Mouse (Mus musculus) spleen, postnatal 0 days (tissue): ENCODE data around the gene Nodal. TPM values are rescaled to one million over a fixed set of nuclear protein-coding genes. Genes with fewer than 3 reads are reported as not detected.

Experiments
- polyA plus RNA-seq: library from polyadenylated mRNA; unstranded; fragments of >200 nt; fragmentation: Nextera tagmentation; extraction: Ambion mirVana; gene quantifications from 2 replicates; pipeline ENCODE4 v1.2.1, GENCODE M21; 2015

The Nodal gene
- polyA plus RNA-seq: 0.07 TPM in 1 of 2 replicates, not detected in the other

GRCm38 (mm10) chr10:61417672-61418071 is at the start of gene Nodal:
TSS of gene Nodal (plus strand) at chr10:61417972.

DNA sequence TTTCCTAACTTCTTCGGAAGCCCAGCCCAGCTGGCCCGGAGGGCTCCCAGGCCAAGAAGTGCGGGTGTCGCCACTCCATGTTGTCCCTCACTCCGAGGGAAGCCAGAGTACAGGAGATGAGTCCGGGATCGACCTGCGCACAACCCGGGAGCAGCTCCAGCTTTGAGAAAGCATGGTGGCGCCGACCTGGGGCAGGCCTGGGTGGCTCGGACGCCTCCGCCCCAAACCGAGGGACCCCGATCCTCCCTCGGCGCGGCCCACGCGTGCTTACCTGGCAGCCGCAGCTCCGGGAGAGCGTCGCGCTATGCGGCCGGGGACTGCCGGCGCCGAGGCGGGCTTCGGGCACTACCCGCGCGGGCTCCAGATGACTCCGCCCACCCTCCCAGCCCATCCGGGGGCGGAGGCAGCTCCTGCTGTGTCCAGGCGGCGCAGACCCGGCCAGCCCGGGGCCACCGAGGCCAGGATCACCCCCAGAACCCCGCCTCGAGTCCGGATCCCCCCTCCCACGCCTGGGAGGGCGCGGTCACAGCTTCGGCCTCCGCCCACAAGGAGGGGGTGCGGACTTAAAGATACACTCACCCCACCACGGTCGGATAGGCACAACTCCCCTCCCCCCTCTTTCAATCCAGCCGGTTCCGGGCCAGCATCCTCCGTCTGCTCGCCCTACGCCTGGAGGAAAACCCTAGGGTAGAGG is 34.6 kb upstream of the Nodal start, which contains the start of gene Pald1:
Pald1 (minus strand) TSS at position 510 of the 694 bp plus-strand sequence.

GRCm38 (mm10) chr10:61452645-61453044 is 34.9 kb downstream of the Nodal start, which contains the start of gene Eif4ebp2:
TSS of gene Eif4ebp2 (minus strand) at chr10:61452661.

Other genes starting within 250 kb of the Nodal start
- not detected in 2 replicates for gene Tbata, start 246.0 kb upstream of the Nodal start, polyA plus RNA-seq
- gene Adamts14, start 144.5 kb upstream of the Nodal start, polyA plus RNA-seq: 0.63 and 0.80 TPM in 2 replicates
- gene Prf1, start 120.1 kb upstream of the Nodal start, polyA plus RNA-seq: 0.20 and 0.62 TPM in 2 replicates
- 6.2 and 8.8 TPM in 2 replicates for gene Pald1, start 34.4 kb upstream of the Nodal start, polyA plus RNA-seq
- 56.4 and 59.8 TPM in 2 replicates for gene Eif4ebp2, start 34.7 kb downstream of the Nodal start, polyA plus RNA-seq
- 5.7 and 5.8 TPM in 2 replicates for gene Lrrc20, start 57.8 kb downstream of the Nodal start, polyA plus RNA-seq
- gene Npffr1, start 177.5 kb downstream of the Nodal start, polyA plus RNA-seq: not detected in 2 replicates
- 58.6 and 64.7 TPM in 2 replicates for gene Ppa1, start 230.6 kb downstream of the Nodal start, polyA plus RNA-seq